Mouse (Mus musculus) intestine, embryonic 16.5 days (tissue): Measurements from ENCODE around the gene Atp1b3. TPM values are rescaled to one million over a fixed set of nuclear protein-coding genes. Genes with fewer than 3 reads are reported as not detected.
A peak's percentile ranks its signal among the peaks of the same experiment; 100 is the strongest.

Experiments used
- ATAC-seq: fragments of 200-750 bp; cut with Nextera tagmentation; 2 replicates; pipeline ENCODE4 v1.8.0; 2017; ENCODE audit warnings: moderate TSS enrichment, moderate library complexity
- H3K27ac ChIP-seq: fragments of 300-500 bp; sonication (generic); 2 replicates; pipeline ENCODE4 v1.5.1; 2014; ENCODE audit warnings: mild to moderate bottlenecking, low read length
- H3K27me3 ChIP-seq: fragments of 300-500 bp; sonication (generic); replicated peaks from 2 replicates; pipeline ENCODE4 v1.6.1; 2014; ENCODE audit warnings: low read length, control low read depth, mixed read lengths; ENCODE audit not compliant: control insufficient read depth, insufficient read depth
- H3K36me3 ChIP-seq: fragments of 300-500 bp; sonication (generic); 2 replicates; pipeline ENCODE4 v1.6.1; 2014; ENCODE audit warnings: low read length, control low read depth; ENCODE audit not compliant: control insufficient read depth, insufficient read depth
- H3K4me1 ChIP-seq: fragments of 300-500 bp; sonication (generic); 2 replicates; pipeline ENCODE4 v1.6.1; 2014; ENCODE audit warnings: low read length, control low read depth, mixed read lengths; ENCODE audit not compliant: control insufficient read depth, insufficient read depth
- H3K4me2 ChIP-seq: fragments of 300-500 bp; sonication (generic); 2 replicates; pipeline ENCODE4 v1.6.1; 2014; ENCODE audit warnings: low read depth, low read length, control low read depth
- H3K4me3 ChIP-seq: fragments of 300-500 bp; sonication (generic); 2 replicates; pipeline ENCODE4 v1.5.1; 2014; ENCODE audit warnings: mild to moderate bottlenecking, low read length
- H3K9ac ChIP-seq: fragments of 300-500 bp; sonication (generic); 2 replicates; pipeline ENCODE4 v1.6.1; 2014; ENCODE audit warnings: low read depth, low read length
- H3K9me3 ChIP-seq: fragments of 300-500 bp; sonication (generic); 2 replicates; pipeline ENCODE4 v1.6.1; 2016; ENCODE audit warnings: low read length, control low read depth; ENCODE audit not compliant: control insufficient read depth
- WGBS: fragments of 180-500 bp; shearing (Covaris S2); extraction: QIAGEN DNeasy Blood & Tissue Kit; methylation state at CpG from one replicate; pipeline ENCODE4 v1.1.7; 2014; 5-methylcytosine and 5-hydroxymethylcytosine counted together
- polyA plus RNA-seq: library from polyadenylated mRNA; unstranded; fragments of >200 nt; fragmentation: Nextera tagmentation; extraction: Ambion mirVana; gene quantifications from 2 replicates; pipeline ENCODE4 v1.2.1, GENCODE M21; 2015

Atp1b3 gene
- polyA plus RNA-seq, 1 experiment from 2014 or later, result 129 TPM

DNA sequence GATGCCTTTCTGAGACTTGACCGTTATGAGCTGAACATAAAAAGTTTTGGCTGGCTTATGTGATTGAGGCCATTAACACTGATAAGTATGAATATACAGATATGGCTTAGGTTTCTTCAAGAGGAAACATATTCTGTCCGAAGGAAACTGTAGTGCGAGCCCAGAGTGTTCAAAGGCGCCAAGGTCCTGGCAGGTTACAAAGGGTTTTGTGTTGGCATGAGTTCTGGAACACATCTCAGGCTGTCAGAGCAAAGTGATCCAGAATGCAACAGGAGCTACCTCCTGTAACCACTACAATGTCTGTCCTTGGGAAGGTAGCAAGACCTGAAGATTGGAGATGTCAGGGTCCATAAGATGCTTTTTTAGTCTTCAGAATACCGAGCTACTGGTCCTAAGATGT, 44.9 kb downstream of the Atp1b3 start:
- Histone ChIP-seq H3K27me3 (no peaks in the 10 kb centered on the region), H3K27ac (no peak overlapping the region), H3K4me3 (no peak overlapping the region), H3K9me3 (no peaks in the 10 kb centered on the region), H3K4me1 (no peaks in the 10 kb centered on the region), H3K9ac (no peak overlapping the region), H3K4me2 (no peak overlapping the region), H3K36me3 (0 out of 2 replicates have a peak, but pooled peaks cover 3% of the 10 kb centered on the region)
- ATAC-seq, result no peak
- 91% methylated on average over 5 of the region's 5 CpGs for WGBS

DNA sequence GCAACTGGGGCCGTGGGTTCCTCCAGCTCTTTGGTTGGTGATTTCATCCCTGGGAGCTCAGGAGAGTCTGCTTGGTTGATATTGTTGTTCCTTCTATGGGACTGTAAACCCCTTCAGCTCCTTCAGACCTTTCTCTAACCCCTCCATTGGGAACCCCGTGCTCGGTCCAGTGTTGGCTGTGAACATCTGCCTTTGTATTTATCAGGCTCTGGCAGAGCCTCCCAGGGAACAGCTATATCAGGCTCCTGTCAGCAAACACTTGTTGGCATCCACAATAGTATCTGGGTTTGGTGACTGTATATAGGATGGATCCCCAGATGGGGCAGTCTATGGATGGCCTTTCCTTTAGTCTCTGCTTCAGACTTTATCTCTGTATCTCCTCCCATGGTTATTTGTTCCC, 52.2 kb downstream of the Atp1b3 start:
- H3K9me3 ChIP-seq, result no peaks in the 10 kb centered on the region
- 0 out of 2 replicates have a peak, but pooled peaks cover 2% of the 10 kb centered on the region for H3K36me3 ChIP-seq
- 91% methylated on average over 3 of the region's 3 CpGs for whole genome bisulfite sequencing
- H3K4me1 ChIP-seq, result no peaks in the 10 kb centered on the region
- no peak overlapping the region for H3K4me3 ChIP-seq
- ATAC-seq, result no peak
- H3K27me3 ChIP-seq, result no peaks in the 10 kb centered on the region
- H3K9ac ChIP-seq, result no peak overlapping the region
- no peak overlapping the region for H3K27ac ChIP-seq
- no peak overlapping the region for H3K4me2 ChIP-seq

DNA sequence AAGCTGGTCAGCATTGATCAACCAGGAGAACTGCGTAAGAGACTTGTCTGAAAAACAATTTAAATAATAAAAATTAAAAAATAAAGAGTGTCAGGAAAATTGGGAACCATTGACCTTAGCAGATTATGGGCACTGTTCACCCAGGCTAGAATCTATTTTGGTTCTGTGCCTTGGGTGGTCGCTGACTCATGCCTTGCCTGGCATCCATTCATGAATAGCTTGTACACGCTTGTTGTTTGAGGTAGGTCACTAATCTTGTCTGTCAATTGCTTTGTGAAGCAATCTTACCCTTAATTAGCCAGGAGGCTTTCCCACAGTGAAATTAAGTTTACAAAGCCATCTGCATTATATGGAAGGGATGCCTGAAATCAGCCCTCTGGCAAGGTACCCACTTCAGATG, 55.4 kb downstream of the Atp1b3 start:
- ATAC-seq, result no peak
- no peak overlapping the region for H3K4me2 ChIP-seq
- WGBS, result 83% methylated on average over 3 of the region's 3 CpGs
- no peaks in the 10 kb centered on the region for H3K4me1 ChIP-seq
- no peak overlapping the region for H3K4me3 ChIP-seq
- no peaks in the 10 kb centered on the region for H3K9me3 ChIP-seq
- H3K27ac ChIP-seq, result no peak overlapping the region
- no peaks in the 10 kb centered on the region for H3K27me3 ChIP-seq
- no peak overlapping the region for H3K9ac ChIP-seq
- 0 out of 2 replicates have a peak, but pooled peaks cover 2% of the 10 kb centered on the region for H3K36me3 ChIP-seq

GRCm38 (mm10) chr9:96299324-96300008, 64.8 kb downstream of the Atp1b3 start:
- Histone ChIP-seq H3K27ac (no peak overlapping the region), H3K9ac (no peak overlapping the region), H3K36me3 (no peaks in the 10 kb centered on the region), H3K4me2 (no peak overlapping the region), H3K9me3 (no peaks in the 10 kb centered on the region), H3K4me3 (no peak overlapping the region), H3K4me1 (no peaks in the 10 kb centered on the region), H3K27me3 (no peaks in the 10 kb centered on the region)
- 89% methylated on average over 3 of the region's 3 CpGs for WGBS
- ATAC-seq, result 0 out of 2 replicates have a peak, but pooled peaks have one; percentile 44

DNA sequence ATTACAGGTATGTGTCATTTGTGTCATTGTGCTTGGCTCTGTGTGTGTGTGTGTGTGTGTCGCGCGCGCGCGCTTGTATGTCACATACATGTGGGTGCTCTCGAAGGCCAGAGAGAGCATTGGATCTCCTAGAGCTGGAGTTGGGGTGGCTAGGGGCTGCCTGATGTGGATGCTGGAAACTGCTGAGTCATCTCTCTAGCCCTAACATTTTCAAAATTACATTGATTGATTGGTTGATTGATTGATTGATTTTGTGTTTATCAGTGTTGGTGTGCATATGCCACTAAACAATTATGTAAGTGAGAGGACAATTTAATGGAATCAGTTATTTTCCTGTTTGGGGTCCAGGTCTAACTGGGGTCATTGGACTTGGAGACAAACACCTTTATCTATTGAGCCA, 72.1 kb downstream of the Atp1b3 start:
- Histone ChIP-seq H3K27ac (no peak overlapping the region), H3K27me3 (no peaks in the 10 kb centered on the region), H3K4me3 (no peak overlapping the region), H3K4me2 (no peak overlapping the region), H3K9me3 (no peaks in the 10 kb centered on the region), H3K4me1 (no peaks in the 10 kb centered on the region), H3K36me3 (no peaks in the 10 kb centered on the region), H3K9ac (no peak overlapping the region)
- WGBS, result 95% methylated on average over 7 of the region's 7 CpGs
- no peak for ATAC-seq

- 28% methylated on average over 1 of the region's 1 CpGs for WGBS
Observed at GRCm38 (mm10) chr9:96284916-96285315, 79.3 kb downstream of the Atp1b3 start.

More at GRCm38 (mm10) chr9:96284916-96285315, 79.3 kb downstream of the Atp1b3 start:
- no peak for ATAC-seq
- H3K4me2 ChIP-seq, result no peak overlapping the region
- no peak overlapping the region for H3K9ac ChIP-seq
- no peak overlapping the region for H3K4me3 ChIP-seq
- H3K4me1 ChIP-seq, result no peaks in the 10 kb centered on the region
- H3K27me3 ChIP-seq, result no peaks in the 10 kb centered on the region
- H3K36me3 ChIP-seq, result no peaks in the 10 kb centered on the region
- H3K9me3 ChIP-seq, result no peaks in the 10 kb centered on the region
- H3K27ac ChIP-seq, result no peak overlapping the region

Other genes starting within 250 kb of the Atp1b3 start
- 3.2 TPM in 2 replicates for gene Gk5, start 245.1 kb downstream of the Atp1b3 start, polyA plus RNA-seq
- 28.2 and 29.7 TPM in 2 replicates for gene Tfdp2, start 168.2 kb downstream of the Atp1b3 start, polyA plus RNA-seq
- 151 and 166 TPM in 2 replicates for gene Rnf7, start 114.2 kb upstream of the Atp1b3 start, polyA plus RNA-seq
- not detected in 2 replicates for gene Gm28729, start 160.8 kb upstream of the Atp1b3 start, polyA plus RNA-seq